In the genomic region with DNA sequence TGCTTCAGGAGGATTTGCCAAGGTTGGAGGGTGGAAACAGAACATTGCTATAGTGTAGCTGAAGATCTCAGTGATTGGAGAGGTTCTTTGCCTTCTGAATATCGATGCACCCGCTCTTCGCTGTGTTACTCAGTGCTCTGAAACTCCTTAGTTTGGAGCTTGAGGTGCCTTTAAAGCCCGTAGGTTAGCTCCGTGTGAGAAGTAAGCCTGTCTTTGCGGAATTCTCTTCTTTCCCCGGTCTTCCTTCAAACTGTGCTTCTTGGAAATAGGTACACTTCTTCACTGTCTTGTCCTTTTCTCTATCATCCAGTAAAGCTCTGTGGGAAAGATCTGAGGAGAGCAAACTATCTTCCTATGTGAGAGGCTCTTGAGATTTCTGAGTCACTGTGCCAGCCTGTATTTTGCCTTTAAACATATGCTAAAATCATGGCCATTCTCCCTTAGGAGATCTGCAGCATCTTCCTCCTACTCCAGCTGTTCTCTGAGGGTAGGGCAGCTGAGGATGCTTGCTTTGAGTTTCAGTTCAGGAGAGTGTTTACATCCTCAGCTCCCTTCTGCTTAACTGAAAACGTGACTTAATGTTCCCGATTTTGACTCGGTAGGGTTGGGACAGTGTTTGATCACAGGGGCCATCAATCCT, we compare ENCODE assay signal across 14 mouse cellular contexts.
"Had no signal": no experiment of that assay in that cellular context is flagged by ENCODE, and none has a peak within 500 bp of the region (broad histone marks: within the 10 kb centered on the region; RNA-seq: fewer than 3 reads in every experiment).

No protein-coding gene starts in this region.

- ATAC-seq: lung, postnatal 0 days; midbrain, embryonic 16.5 days had no signal

- DNase-seq: lung, adult 2 months; lung, postnatal 14 days; lung, postnatal 36 days; midbrain, embryonic 14.5 days; retina, postnatal 1 day; right cerebral cortex, adult 18-20 months; right cerebral cortex, postnatal 25 days; right cerebral cortex, postnatal 4 days; spleen, adult 18-20 months; thymus, adult 18-20 months; thymus, postnatal 14 days; thymus, postnatal 36 days had no signal
